Mouse (Mus musculus): ENCODE data around the gene Acad8.

Acad8 gene

DNA sequence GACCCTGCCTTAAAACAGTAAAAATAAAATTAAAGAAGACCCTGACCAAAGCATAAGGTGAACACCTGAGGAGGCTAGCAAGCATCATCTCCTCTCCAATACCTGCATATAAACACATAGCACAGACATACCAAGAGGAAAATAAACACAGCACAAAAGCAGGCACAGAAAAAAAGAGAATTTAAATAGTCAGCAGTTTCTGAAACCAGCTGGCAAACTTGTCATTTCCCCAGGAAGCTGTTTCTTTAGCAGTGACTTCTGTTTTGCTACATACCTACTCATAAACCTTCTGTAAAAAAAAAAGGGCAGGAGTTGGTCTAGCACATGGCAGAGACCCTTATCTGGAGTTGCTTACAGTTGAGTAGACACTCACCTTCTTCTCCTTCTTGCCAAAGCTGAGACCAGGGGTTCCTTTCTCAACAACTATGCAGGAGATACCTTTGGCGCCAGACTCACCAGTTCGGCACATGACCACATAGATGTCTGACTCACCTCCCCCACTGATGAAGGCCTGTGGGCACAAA, 14.2 kb downstream of the Acad8 start:
- no peak for DNase-seq (ENCODE audit: low read depth, low spot score)

DNA sequence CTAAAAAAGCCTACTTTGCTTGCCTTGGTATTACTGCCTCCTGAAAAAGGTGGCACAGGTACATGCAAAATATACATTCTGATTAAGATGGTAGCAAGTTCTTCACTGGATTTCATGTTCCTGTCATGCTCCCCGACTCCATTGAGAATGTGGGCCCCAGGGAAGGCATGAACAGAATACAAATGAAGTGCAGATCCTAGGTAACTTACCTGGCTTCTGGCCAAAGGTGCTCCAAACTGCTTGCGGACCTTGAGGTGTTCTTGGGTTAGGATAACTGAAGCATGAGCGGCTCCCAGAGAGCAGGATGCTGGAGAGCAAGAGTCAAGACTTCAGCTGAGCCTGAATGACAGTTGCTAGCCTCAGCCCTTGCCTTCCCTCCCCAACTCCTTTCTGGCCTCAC, 20.6 kb downstream of the Acad8 start:
- DNase-seq (ENCODE audit: low read depth, low spot score) = no peak

DNA sequence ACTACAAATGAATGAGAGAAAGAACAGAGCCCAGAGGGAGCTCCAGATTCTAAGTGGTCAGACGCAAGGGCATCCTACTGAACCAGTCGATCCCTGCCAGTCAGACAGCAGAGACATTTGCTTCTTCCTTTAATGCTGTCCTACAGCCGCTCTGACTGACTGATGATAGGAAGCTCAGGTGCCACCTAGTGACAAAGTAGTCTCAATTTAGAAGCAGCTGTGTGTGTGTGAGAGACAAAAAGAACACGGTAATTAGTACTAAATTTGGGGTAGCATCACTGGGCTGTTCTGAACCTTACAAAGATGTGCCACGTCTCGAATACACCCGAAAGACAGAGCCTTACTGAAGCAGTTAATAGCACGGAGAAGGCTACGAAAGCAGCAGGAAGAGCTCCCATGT, 21.6 kb downstream of the Acad8 start:
- peak; percentile 63 for DNase-seq (ENCODE audit: low read depth, low spot score)

DNA sequence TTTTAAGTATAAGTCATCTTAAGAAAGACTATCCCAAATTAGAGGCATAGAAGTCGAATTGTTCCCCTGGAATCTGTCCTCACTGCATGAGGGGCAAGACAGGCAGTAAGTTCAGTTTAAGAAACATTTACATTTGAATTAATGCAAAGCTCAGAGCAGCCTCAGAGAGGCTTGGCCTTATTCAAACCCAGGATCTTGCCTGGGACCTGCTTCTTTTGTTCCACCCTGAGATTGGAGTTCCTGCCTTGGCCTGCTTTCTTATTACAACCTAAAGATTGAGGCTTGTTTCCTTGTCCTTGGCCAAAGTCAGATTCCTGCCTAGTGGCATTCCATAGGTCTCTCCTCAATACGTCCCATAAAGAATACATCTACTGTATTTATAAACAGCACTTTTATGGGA, 51.6 kb downstream of the Acad8 start:
- no peak for DNase-seq (ENCODE audit: low read depth, low spot score)

DNA sequence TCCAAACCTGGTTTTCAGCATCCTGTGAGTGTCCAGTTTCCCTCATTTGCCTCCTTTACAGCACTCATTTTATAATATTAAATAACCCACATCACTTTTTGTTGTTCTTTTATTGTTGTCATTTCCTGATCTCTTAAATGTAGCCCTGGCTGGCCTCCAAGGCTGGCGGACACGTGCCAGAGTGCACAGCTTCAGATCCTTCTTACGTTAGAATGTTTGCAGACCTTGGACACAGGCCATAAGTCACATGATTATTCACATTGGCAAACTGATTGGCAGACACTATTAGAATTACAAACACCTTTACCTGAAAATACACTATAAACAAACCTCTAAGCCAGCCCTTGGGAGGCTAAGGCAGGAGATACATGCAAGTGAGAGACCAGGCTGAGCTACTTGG, 75.2 kb downstream of the Acad8 start:
- no peak for DNase-seq (ENCODE audit: low read depth, low spot score)

Measured in brain, adult 2 months (tissue).